Mouse (Mus musculus): ENCODE results near the gene Gm28557. TPM values are rescaled to one million over a fixed set of nuclear protein-coding genes. Genes with fewer than 3 reads are reported as not detected.
A peak's percentile ranks its signal among the peaks of the same experiment; 100 is the strongest.

Gm28557 gene
- polyA plus RNA-seq, 1 experiment = not detected

- no peak for TF ChIP-seq FLI1 (IDR thresholded peaks at IDR 0.05; ENCODE audit: low read length)
- no peak for TF ChIP-seq GATA1 (IDR thresholded peaks at IDR 0.05; ENCODE audit: borderline replicate concordance, low read length)
- Histone ChIP-seq H3K9me3 (no peaks in the 10 kb centered on the region), H3K4me1 (no peaks in the 10 kb centered on the region; the same call in 1 of the 2 replicates), H3K27me3 (replicated peaks) (no peaks in the 10 kb centered on the region), H3K4me3 (replicated peaks) (no peak within 1 kb of the TSS), H3K36me3 (replicated peaks; ENCODE audit: low read length) (peaks cover 63% of the 10 kb centered on the region)
These were observed 10.5 kb downstream of the Gm28557 start, which contains the start of gene Zfp708 for GRCm38 (mm10) chr13:67097876-67098275. Gene Zfp708 (minus strand): TSS chr13:67097976.

- Histone ChIP-seq H3K4me3 (replicated peaks) (no peak overlapping the region), H3K4me1 (no peaks in the 10 kb centered on the region)
- TF ChIP-seq GATA1 (IDR thresholded peaks at IDR 0.05; ENCODE audit: borderline replicate concordance, low read length) = no peak
- TF ChIP-seq FLI1 (IDR thresholded peaks at IDR 0.05; ENCODE audit: low read length) = no peak
These were observed 18.2 kb downstream of the Gm28557 start for GRCm38 (mm10) chr13:67090154-67090553.

GRCm38 (mm10) chr13:67081946-67082345, 26.5 kb downstream of the Gm28557 start:
- H3K4me1 ChIP-seq = peaks cover 23% of the 10 kb centered on the region
- no peak for TF ChIP-seq FLI1 (IDR thresholded peaks at IDR 0.05; ENCODE audit: low read length)
- no peak for TF ChIP-seq GATA1 (IDR thresholded peaks at IDR 0.05; ENCODE audit: borderline replicate concordance, low read length)
- H3K36me3 ChIP-seq (replicated peaks; ENCODE audit: low read length) = peaks cover 35% of the 10 kb centered on the region
- no peaks in the 10 kb centered on the region for H3K9me3 ChIP-seq
- H3K4me3 ChIP-seq (replicated peaks) = peak overlapping the region; percentile 94
- H3K27me3 ChIP-seq (replicated peaks) = no peaks in the 10 kb centered on the region

More at GRCm38 (mm10) chr13:67090154-67090553, 18.2 kb downstream of the Gm28557 start:
- Histone ChIP-seq H3K36me3 (replicated peaks; ENCODE audit: low read length) (peaks cover 41% of the 10 kb centered on the region), H3K27me3 (replicated peaks) (no peaks in the 10 kb centered on the region), H3K9me3 (no peaks in the 10 kb centered on the region)

GRCm38 (mm10) chr13:67081142-67081713, 27.2 kb downstream of the Gm28557 start:
- TF ChIP-seq GATA1 (IDR thresholded peaks at IDR 0.05; ENCODE audit: borderline replicate concordance, low read length) (no peak), FLI1 (IDR thresholded peaks at IDR 0.05; ENCODE audit: low read length) (no peak)
- H3K9me3 ChIP-seq = no peaks in the 10 kb centered on the region

GRCm38 (mm10) chr13:67077244-67077643, 31.2 kb downstream of the Gm28557 start:
- H3K27me3 ChIP-seq (replicated peaks) = no peaks in the 10 kb centered on the region

More at GRCm38 (mm10) chr13:67081142-67081713, 27.2 kb downstream of the Gm28557 start:
- peaks cover 39% of the 10 kb centered on the region for H3K36me3 ChIP-seq (replicated peaks; ENCODE audit: low read length)
- peak overlapping the region; percentile 94 for H3K4me3 ChIP-seq (replicated peaks)
- peaks cover 23% of the 10 kb centered on the region for H3K4me1 ChIP-seq
- no peaks in the 10 kb centered on the region for H3K27me3 ChIP-seq (replicated peaks)

GRCm38 (mm10) chr13:67072786-67073185, 35.6 kb downstream of the Gm28557 start:
- Histone ChIP-seq H3K4me3 (replicated peaks) (no peak overlapping the region), H3K9me3 (peaks cover 28% of the 10 kb centered on the region), H3K4me1 (no peaks in the 10 kb centered on the region; the same call in 1 of the 2 replicates), H3K27me3 (replicated peaks) (no peaks in the 10 kb centered on the region), H3K36me3 (replicated peaks; ENCODE audit: low read length) (peaks cover 71% of the 10 kb centered on the region)
- TF ChIP-seq FLI1 (IDR thresholded peaks at IDR 0.05; ENCODE audit: low read length) (no peak), GATA1 (IDR thresholded peaks at IDR 0.05; ENCODE audit: borderline replicate concordance, low read length) (no peak)

More at GRCm38 (mm10) chr13:67077244-67077643, 31.2 kb downstream of the Gm28557 start:
- H3K9me3 ChIP-seq = peaks cover 7% of the 10 kb centered on the region; the same call in 1 of the 2 replicates
- peaks cover 48% of the 10 kb centered on the region for H3K36me3 ChIP-seq (replicated peaks; ENCODE audit: low read length)
- peaks cover 21% of the 10 kb centered on the region for H3K4me1 ChIP-seq
- TF ChIP-seq GATA1 (IDR thresholded peaks at IDR 0.05; ENCODE audit: borderline replicate concordance, low read length) (no peak), FLI1 (IDR thresholded peaks at IDR 0.05; ENCODE audit: low read length) (no peak)
- H3K4me3 ChIP-seq (replicated peaks) = no peak overlapping the region

- H3K36me3 ChIP-seq (replicated peaks; ENCODE audit: low read length) = peaks cover 13% of the 10 kb centered on the region
- TF ChIP-seq GATA1 (IDR thresholded peaks at IDR 0.05; ENCODE audit: borderline replicate concordance, low read length) (no peak), FLI1 (IDR thresholded peaks at IDR 0.05; ENCODE audit: low read length) (no peak)
- peaks cover 12% of the 10 kb centered on the region for H3K9me3 ChIP-seq
- H3K4me1 ChIP-seq = peaks cover 8% of the 10 kb centered on the region
- H3K4me3 ChIP-seq (replicated peaks) = no peak overlapping the region
- H3K27me3 ChIP-seq (replicated peaks) = no peaks in the 10 kb centered on the region
These were observed 43.0 kb downstream of the Gm28557 start for GRCm38 (mm10) chr13:67065386-67065785.

- no peak overlapping the region for H3K4me3 ChIP-seq (replicated peaks)
- H3K27me3 ChIP-seq (replicated peaks) = no peaks in the 10 kb centered on the region
- no peaks in the 10 kb centered on the region for H3K9me3 ChIP-seq
- peaks cover 14% of the 10 kb centered on the region for H3K4me1 ChIP-seq
- TF ChIP-seq FLI1 (IDR thresholded peaks at IDR 0.05; ENCODE audit: low read length) (no peak), GATA1 (IDR thresholded peaks at IDR 0.05; ENCODE audit: borderline replicate concordance, low read length) (no peak)
- H3K36me3 ChIP-seq (replicated peaks; ENCODE audit: low read length) = no peaks in the 10 kb centered on the region
These were observed 46.0 kb downstream of the Gm28557 start for GRCm38 (mm10) chr13:67062427-67062826.

- Histone ChIP-seq H3K9me3 (no peaks in the 10 kb centered on the region), H3K4me3 (replicated peaks) (peak within 1 kb of the TSS; percentile 92), H3K4me1 (peaks cover 14% of the 10 kb centered on the region), H3K27me3 (replicated peaks) (no peaks in the 10 kb centered on the region), H3K36me3 (replicated peaks; ENCODE audit: low read length) (no peaks in the 10 kb centered on the region)
- TF ChIP-seq GATA1 (IDR thresholded peaks at IDR 0.05; ENCODE audit: borderline replicate concordance, low read length) (no peak), FLI1 (IDR thresholded peaks at IDR 0.05; ENCODE audit: low read length) (no peak)
These were observed 47.5 kb downstream of the Gm28557 start, which contains the start of gene Zfp712 for GRCm38 (mm10) chr13:67060786-67061358. Gene Zfp712 (minus strand): TSS chr13:67061170.

- H3K4me1 ChIP-seq = peaks cover 14% of the 10 kb centered on the region
- H3K4me3 ChIP-seq (replicated peaks) = peak overlapping the region; percentile 92
- TF ChIP-seq GATA1 (IDR thresholded peaks at IDR 0.05; ENCODE audit: borderline replicate concordance, low read length) = no peak
- TF ChIP-seq FLI1 (IDR thresholded peaks at IDR 0.05; ENCODE audit: low read length) = no peak
- H3K36me3 ChIP-seq (replicated peaks; ENCODE audit: low read length) = no peaks in the 10 kb centered on the region
- no peaks in the 10 kb centered on the region for H3K9me3 ChIP-seq
- no peaks in the 10 kb centered on the region for H3K27me3 ChIP-seq (replicated peaks)
These were observed 48.1 kb downstream of the Gm28557 start for GRCm38 (mm10) chr13:67060161-67060785.

Other genes with a start within 250 kb of the Gm28557 start
- not detected in 2 replicates for gene Gm10767, start 203.7 kb downstream of the Gm28557 start, polyA plus RNA-seq (2012; ENCODE audit: insufficient read depth, low replicate concordance)
- 0.11 TPM in 1 of 2 replicates, not detected in the other for gene Zfp712, start 47.4 kb downstream of the Gm28557 start, polyA plus RNA-seq (2012; ENCODE audit: insufficient read depth, low replicate concordance)
- not detected in 2 replicates for gene Zfp708, start 10.6 kb downstream of the Gm28557 start, polyA plus RNA-seq (2012; ENCODE audit: insufficient read depth, low replicate concordance)
- not detected in 2 replicates for gene Rslcan18, start 7.7 kb upstream of the Gm28557 start, polyA plus RNA-seq (2012; ENCODE audit: insufficient read depth, low replicate concordance)
- 0.04 TPM in 1 of 2 replicates, not detected in the other for gene Zfp759, start 13.1 kb upstream of the Gm28557 start, polyA plus RNA-seq (2012; ENCODE audit: insufficient read depth, low replicate concordance)
- gene Rsl1, start 64.6 kb upstream of the Gm28557 start, polyA plus RNA-seq (2012; ENCODE audit: insufficient read depth, low replicate concordance) = 0.13 TPM in 1 of 2 replicates, not detected in the other
- 0.04 TPM in 1 of 2 replicates, not detected in the other for gene Zfp455, start 85.9 kb upstream of the Gm28557 start, polyA plus RNA-seq (2012; ENCODE audit: insufficient read depth, low replicate concordance)
- 0.06 TPM in 1 of 2 replicates, not detected in the other for gene Zfp458, start 169.9 kb upstream of the Gm28557 start, polyA plus RNA-seq (2012; ENCODE audit: insufficient read depth, low replicate concordance)
- not detected in 2 replicates for gene Zfp457, start 197.9 kb upstream of the Gm28557 start, polyA plus RNA-seq (2012; ENCODE audit: insufficient read depth, low replicate concordance)
- gene Zfp595, start 224.0 kb upstream of the Gm28557 start, polyA plus RNA-seq (2012; ENCODE audit: insufficient read depth, low replicate concordance) = 0.20 TPM in 1 of 2 replicates, not detected in the other